Mouse (Mus musculus) erythroblast, embryonic 14.5 days (primary cell): ENCODE measurements around the gene Cyb5r3.

Experiments used
- GATA1 ChIP-seq: IDR thresholded peaks from 2 replicates; pipeline ENCODE4 v1.6.1; 2012; ENCODE audit warnings: low read length, inconsistent platforms, mixed read lengths
- TAL1 ChIP-seq: IDR thresholded peaks from 3 replicates; pipeline ENCODE4 v1.6.1; 2012; ENCODE audit warnings: low read length, inconsistent platforms, mixed read lengths

- TF ChIP-seq GATA1 (no peak), TAL1 (no peak)
Measured at GRCm38 (mm10) chr15:83202412-83202811, 30.0 kb upstream of the Cyb5r3 start.
